Mouse (Mus musculus): ENCODE data around the gene Bcl2l1.

The Bcl2l1 gene

DNA sequence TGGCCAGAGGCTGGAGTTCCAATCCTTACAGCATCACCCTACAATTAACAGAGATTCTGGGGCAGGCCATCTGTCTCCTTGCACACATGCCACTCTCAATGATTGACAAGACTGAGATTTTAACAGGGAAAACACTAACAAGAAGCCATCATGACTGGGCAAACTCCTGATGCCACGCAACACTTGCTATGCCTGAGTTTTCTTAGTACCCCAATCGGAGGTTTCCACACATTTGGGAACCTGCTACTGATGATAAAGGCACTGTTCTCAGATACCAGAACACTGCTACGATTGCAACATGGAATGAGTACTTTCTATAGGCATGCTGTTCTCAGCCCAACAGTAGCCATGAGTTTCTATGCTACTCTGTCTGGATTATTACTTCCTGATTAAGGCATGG lies 5.0 kb downstream of the Bcl2l1 start:
- in situ Hi-C loops (cut with MboI; ENCODE audit: low pct_unique_long_range_greater_than_20kb in 1 of 2, low sequenced_read_pairs in 2 of 2, unreplicated experiment in 1 of 2), result no loop called here

DNA sequence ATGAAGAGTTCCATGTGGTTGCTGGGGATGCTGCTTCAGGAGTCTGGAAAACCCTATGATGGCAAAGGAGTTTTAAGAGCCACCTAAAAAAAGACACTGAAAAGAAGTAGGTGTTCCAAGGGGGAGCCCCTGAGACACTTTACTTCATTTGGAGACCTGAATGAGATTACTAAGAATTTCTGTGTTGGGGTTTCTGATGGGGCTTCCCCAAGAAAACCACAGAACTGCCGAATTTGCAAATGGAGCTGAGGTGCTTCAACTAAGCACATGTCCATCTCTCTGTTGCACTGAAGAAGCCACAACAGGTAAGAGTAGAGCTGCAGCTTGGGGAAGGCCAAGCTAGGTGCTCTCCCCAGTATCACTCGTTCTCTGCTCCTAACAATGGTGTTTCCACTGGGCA lies 5.8 kb downstream of the Bcl2l1 start:
- in situ Hi-C loops (cut with MboI; ENCODE audit: low pct_unique_long_range_greater_than_20kb in 1 of 2, low sequenced_read_pairs in 2 of 2, unreplicated experiment in 1 of 2), result no loop called here

GRCm38 (mm10) chr2:152825168-152825697 lies 6.3 kb downstream of the Bcl2l1 start:
- in situ Hi-C loops (cut with MboI; ENCODE audit: low pct_unique_long_range_greater_than_20kb in 1 of 2, low sequenced_read_pairs in 2 of 2, unreplicated experiment in 1 of 2), result no loop called here

GRCm38 (mm10) chr2:152824438-152825167 lies 6.9 kb downstream of the Bcl2l1 start:
- in situ Hi-C loops (cut with MboI; ENCODE audit: low pct_unique_long_range_greater_than_20kb in 1 of 2, low sequenced_read_pairs in 2 of 2, unreplicated experiment in 1 of 2), result no loop called here

DNA sequence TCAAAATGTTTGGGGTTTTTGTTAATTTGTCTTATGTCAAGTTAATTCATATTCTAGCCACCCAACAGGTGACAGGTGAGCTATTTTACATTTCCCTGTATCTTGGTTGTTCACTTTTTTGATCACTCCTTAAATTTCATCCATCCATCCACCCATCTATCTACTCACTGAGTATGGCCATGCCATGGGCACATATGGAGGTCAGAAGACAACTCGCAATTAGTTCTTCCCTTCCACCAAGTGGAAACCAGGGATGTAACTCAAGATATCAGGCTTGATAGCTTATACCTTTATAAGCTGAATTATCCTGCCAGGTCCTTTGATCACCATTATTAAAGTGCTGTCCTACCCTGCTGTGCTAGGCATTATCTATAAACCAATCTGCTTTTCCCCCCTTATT lies 7.8 kb downstream of the Bcl2l1 start:
- in situ Hi-C loops (cut with MboI; ENCODE audit: low pct_unique_long_range_greater_than_20kb in 1 of 2, low sequenced_read_pairs in 2 of 2, unreplicated experiment in 1 of 2), result no loop called here

DNA sequence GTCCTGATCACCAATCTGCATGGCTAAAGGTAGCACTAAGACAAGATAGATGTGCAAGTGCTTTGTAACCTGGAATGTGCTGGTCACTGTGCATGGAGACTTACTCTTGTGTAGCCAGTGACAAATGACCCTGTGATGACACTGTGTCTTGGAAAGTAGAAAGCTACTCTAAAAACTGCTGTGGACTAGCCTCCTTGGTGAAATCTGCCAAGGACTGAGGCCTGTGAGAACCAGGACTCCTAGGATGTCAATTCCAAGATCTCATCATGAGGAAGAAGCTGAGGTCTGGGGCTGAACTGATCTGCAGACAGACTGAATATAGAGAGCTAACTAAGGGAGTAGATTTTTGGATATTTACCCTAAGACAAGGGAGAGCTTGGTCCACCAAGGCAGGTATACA lies 10.0 kb downstream of the Bcl2l1 start:
- in situ Hi-C loops (cut with MboI; ENCODE audit: low pct_unique_long_range_greater_than_20kb in 1 of 2, low sequenced_read_pairs in 2 of 2, unreplicated experiment in 1 of 2), result no loop called here

DNA sequence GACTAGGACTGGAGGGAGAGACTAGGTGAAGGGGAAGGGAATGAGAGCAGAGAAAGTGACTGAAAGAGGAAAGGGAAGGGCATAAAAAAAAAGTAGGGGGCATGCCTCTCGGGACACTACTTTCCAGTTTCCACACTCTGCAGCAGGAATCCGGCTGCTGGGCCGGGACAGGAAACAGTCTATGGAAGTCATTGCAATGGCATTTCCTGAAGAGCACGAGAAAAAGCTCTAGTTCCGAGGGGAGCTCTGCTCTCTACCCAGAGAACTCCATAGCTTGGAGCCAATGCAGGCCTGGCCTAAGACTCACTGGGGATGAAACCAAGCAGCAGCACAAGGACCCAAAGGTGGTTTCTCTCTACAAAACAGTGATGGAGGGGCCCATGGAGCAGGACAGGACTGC lies 10.5 kb downstream of the Bcl2l1 start:
- in situ Hi-C loops (cut with MboI; ENCODE audit: low pct_unique_long_range_greater_than_20kb in 1 of 2, low sequenced_read_pairs in 2 of 2, unreplicated experiment in 1 of 2), result no loop called here

DNA sequence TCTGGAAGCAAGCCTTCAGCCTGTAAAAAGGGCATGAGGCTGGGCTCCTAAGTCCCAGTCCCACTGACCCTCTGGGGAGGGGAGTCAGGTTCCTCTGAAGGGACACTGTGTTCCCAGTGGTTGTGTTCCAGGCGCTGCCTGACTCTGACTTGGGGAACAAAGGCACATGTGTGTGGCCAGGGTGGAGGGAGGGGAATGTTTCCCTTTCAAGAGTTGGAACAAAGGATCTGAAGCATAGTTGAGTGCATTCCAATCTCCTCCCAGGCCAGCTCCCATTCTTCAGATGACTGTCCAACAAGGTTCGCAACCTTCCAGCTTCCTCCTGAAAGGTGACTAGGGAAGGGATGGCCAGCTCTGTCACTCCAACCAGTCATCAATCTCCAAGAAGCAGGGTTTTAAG lies 11.2 kb downstream of the Bcl2l1 start:
- in situ Hi-C loops (cut with MboI; ENCODE audit: low pct_unique_long_range_greater_than_20kb in 1 of 2, low sequenced_read_pairs in 2 of 2, unreplicated experiment in 1 of 2), result no loop called here

DNA sequence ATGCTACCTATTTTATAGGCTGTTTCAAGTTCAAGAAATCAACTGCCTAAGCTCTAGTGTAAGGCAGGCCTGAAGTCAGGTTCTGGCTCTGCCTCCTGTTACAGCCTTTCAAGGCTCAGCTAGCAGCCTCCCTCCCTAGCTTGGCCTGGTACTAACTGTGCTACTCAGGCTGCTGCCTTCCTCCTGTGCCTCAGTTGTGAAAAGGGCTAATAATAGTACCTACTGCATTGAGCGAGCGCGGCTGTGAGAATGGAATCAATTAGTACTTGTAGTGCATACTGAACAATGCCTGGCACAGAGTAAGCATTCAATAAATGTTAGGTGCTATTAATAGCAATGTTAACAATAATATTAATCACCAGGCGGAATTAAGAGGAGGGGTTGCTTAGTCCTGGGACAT lies 11.6 kb downstream of the Bcl2l1 start:
- in situ Hi-C loops (cut with MboI; ENCODE audit: low pct_unique_long_range_greater_than_20kb in 1 of 2, low sequenced_read_pairs in 2 of 2, unreplicated experiment in 1 of 2), result no loop called here

DNA sequence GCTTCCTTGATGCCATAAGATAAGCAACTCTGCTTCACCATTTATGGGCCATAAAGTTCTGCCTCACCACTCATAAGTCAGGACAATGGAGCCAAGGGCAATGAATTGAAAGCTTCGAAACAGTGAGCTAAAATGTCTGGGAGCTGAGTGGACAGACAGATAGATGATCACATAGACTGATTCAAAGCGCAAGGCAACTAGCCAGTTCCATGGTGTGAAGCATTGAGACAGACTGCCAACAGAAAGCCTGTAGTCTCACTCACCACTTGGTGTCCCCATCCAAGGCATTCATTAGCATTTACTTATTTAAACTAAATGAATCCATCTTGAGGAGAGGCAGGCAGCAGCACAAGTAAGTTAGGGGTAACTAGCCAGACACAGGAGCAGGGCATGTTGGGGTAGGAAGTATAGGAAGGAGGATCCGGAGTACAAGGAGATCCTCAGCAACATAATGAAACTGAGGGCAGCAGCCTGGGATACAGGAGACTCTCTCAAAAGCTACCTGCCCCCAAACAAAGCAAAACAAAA lies 12.4 kb downstream of the Bcl2l1 start:
- in situ Hi-C loops (cut with MboI; ENCODE audit: low pct_unique_long_range_greater_than_20kb in 1 of 2, low sequenced_read_pairs in 2 of 2, unreplicated experiment in 1 of 2), result no loop called here

- in situ Hi-C loops (cut with MboI; ENCODE audit: low pct_unique_long_range_greater_than_20kb in 1 of 2, low sequenced_read_pairs in 2 of 2, unreplicated experiment in 1 of 2), result no loop called here
Measured at GRCm38 (mm10) chr2:152818679-152819078, 12.8 kb downstream of the Bcl2l1 start.

GRCm38 (mm10) chr2:152817596-152818291 lies 13.8 kb downstream of the Bcl2l1 start:
- in situ Hi-C loops (cut with MboI; ENCODE audit: low pct_unique_long_range_greater_than_20kb in 1 of 2, low sequenced_read_pairs in 2 of 2, unreplicated experiment in 1 of 2), result no loop called here

- in situ Hi-C loops (cut with MboI; ENCODE audit: low pct_unique_long_range_greater_than_20kb in 1 of 2, low sequenced_read_pairs in 2 of 2, unreplicated experiment in 1 of 2), result no loop called here
Measured at GRCm38 (mm10) chr2:152816657-152817348, 14.7 kb downstream of the Bcl2l1 start.

DNA sequence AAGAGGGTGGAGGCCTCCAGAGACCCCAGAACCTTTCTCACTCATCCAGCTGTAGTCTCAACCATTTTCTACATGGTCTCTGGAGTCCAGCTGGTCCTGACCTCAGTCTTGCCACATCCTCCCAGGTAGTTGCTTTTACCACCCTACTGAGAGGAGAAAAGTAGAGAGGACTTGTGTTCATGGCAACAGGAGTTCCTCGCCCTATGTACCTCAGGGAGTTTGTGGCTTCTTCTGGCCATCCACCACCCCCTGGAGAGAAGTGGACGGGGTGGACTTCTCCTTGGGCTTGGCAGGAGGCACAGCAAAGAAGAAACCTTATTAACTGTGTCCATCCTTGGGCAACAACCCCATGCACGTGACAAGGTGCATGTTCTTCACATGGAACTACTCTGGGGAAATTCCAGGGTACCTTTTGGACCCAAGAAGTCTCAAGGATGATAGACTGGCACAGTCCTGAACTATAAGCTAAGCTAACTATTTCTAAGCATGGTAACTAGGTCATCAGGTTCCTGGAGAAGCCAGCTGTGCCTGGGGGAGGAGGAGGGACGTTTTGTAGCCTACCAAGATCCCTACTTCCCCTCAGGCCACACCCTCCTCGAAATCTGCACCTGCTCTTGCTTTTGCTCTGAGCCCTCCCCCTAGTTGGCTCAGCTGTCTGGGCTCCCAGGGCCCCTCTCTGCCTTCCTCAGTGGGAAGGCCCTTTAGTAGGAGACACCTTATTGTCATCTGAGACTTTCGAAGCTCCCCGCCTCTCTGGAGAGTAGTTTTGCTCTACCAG lies 15.5 kb downstream of the Bcl2l1 start:
- in situ Hi-C loops (cut with MboI; ENCODE audit: low pct_unique_long_range_greater_than_20kb in 1 of 2, low sequenced_read_pairs in 2 of 2, unreplicated experiment in 1 of 2), result no loop called here

DNA sequence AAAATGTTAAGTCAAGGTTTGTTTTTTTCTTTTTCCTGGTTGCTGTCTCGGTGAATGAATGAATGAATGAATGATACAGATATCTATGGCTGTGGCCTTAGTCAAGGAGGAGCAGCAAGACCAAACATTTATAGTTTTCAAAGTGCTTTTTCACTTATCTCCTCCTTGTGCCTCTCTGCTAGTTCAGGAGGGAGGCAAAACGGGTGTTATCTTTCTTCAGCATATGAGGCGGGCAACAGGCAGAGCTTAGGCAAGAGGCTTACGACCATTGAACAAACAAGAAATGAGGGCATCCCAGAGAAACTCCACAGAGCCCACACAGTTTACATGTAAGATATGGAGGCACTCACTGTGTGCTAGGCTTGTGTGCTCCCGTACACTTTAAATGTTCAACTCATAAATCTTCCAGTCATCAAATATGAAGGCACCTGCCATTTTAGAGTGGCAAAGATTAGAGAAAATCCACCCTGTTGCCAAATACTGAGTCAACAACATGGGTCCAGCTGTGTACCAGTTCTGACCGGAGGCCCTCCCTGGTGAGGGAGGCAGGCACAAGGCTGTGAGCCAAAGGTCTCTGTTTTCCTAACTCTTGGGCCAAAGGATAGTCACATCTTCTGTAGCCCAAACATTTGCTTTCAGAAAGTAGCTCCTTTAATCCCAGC lies 17.2 kb downstream of the Bcl2l1 start:
- in situ Hi-C loops (cut with MboI; ENCODE audit: low pct_unique_long_range_greater_than_20kb in 1 of 2, low sequenced_read_pairs in 2 of 2, unreplicated experiment in 1 of 2), result no loop called here

- in situ Hi-C loops (cut with MboI; ENCODE audit: low pct_unique_long_range_greater_than_20kb in 1 of 2, low sequenced_read_pairs in 2 of 2, unreplicated experiment in 1 of 2), result no loop called here
Measured at GRCm38 (mm10) chr2:152813232-152813631, 18.3 kb downstream of the Bcl2l1 start.

DNA sequence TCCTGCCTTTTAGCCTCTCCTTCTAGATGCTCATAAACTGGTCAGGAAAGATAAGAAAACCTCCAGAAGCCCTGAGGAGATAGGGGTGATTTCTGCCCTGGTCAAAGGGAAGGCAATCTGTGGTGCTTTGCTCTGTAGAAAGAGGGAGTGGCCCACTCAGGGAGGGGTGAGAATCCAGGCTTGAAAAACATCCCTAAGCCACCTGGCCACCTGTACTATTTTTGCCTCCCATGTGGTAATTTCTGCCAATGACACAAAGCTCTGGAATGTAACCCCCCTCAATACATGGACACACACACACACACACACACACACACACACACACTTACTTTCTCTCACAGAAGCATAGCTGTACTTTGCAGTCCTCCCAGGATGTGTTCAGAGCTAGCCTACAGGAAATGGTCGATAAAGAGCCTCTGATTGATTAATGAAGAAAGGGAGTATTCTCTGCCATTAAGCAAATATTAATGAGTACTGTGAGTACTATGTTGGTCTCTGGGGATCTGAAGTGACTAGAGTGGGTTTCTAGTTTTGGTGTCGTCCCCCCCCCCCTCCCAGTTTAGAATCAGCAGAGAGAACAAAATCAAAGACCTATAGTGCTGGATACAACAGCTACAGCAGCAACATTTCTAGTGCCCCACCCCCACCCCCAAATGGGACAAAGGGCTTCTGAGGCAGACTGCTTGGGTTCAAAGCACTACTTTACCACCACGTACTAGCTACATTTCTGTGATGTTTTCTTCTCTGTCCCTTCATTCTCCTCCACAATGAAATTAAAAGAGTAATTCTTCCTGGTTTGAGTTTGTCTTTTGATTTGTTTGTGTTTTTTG lies 20.0 kb downstream of the Bcl2l1 start:
- in situ Hi-C loops (cut with MboI; ENCODE audit: low pct_unique_long_range_greater_than_20kb in 1 of 2, low sequenced_read_pairs in 2 of 2, unreplicated experiment in 1 of 2), result no loop called here
